Mouse (Mus musculus) erythroblast, embryonic 14.5 days (primary cell): Measurements from ENCODE around the gene Gsdme.

Source experiments
- GATA1 ChIP-seq: IDR thresholded peaks from 2 replicates; pipeline ENCODE4 v1.6.1; 2012; ENCODE audit warnings: low read length, inconsistent platforms, mixed read lengths
- TAL1 ChIP-seq: IDR thresholded peaks from 3 replicates; pipeline ENCODE4 v1.6.1; 2012; ENCODE audit warnings: low read length, inconsistent platforms, mixed read lengths

GRCm38 (mm10) chr6:50159842-50160241 lies 103.8 kb downstream of the Gsdme start:
- TF ChIP-seq GATA1 (no peak), TAL1 (no peak)
